Mouse (Mus musculus) brain, adult 2 months (tissue): ENCODE measurements at regions not wholly inside any gene's neighbourhood (a gene's known extent, or its start where the extent isn't known, plus 50 kb on each side); places are given as distances from the start of the nearest gene placed in this dataset.

Experiments
- DNase-seq: peaks from one replicate; pipeline ENCODE4 v3.0.0; 2011; ENCODE audit warnings: low read depth, low spot score

DNA sequence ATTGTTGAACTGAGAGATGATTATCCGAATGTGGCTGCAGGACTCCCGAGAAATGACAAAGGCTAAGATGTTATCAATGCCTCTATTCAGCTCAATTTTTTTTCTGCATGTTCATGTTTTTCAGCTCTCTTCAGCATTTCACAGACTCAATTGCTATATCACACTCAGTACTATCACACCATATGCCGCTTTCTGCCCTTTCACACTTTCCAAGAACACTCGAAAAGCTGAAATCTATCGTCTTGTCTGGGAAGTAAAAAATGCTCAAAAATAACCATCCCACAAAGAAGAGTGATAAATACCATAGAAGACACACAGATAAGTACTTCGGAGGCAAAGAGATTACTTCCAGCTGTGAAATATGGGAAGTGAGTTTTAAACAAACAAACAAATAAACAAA, 6398.9 kb upstream of the Gm7489 start:
- peak; percentile 73 for DNase-seq

DNA sequence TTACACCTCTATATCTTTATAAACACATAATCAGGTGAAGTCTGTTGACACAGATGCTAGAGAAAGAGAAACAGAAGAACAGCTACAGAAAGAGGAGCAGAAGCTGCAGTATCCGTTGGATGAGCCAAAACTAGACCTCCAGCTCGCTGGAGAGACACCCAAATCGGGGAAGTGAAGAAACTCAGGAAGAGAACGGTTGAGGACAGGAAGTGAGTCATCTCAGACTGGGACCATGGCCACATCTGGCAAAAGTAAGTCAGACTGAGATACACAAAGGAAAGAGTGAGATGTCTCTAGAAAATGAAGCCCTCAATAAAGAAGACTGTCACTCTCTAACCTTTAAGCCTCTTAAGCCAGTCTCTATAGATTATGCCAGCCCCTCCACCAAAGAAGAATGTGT, 6362.8 kb upstream of the Gm7489 start:
- DNase-seq, result no peak
